Mouse (Mus musculus): ENCODE measurements around the gene Ap5z1. TPM values are rescaled to one million over a fixed set of nuclear protein-coding genes. Genes with fewer than 3 reads are reported as not detected.
A peak's percentile ranks its signal among the peaks of the same experiment; 100 is the strongest.

The Ap5z1 gene
- polyA plus RNA-seq (2015; fragmentation: Nextera tagmentation; extraction: Ambion mirVana) = 7.8 and 8.8 TPM in 2 replicates

- H3K36me3 ChIP-seq = peaks cover 7% of the 10 kb centered on the region; the same call in 1 of the 2 replicates
- no peaks in the 10 kb centered on the region for H3K27me3 ChIP-seq
- H3K27ac ChIP-seq = peak within 1 kb of the TSS; percentile 90
- H3K9me3 ChIP-seq = no peaks in the 10 kb centered on the region
- H3K4me2 ChIP-seq = peak within 1 kb of the TSS; percentile 82
- 1% methylated on average over 60 of the region's 60 CpGs for WGBS
- peak; percentile 93 for ATAC-seq (ENCODE audit: borderline replicate concordance, extremely low read depth, low FRiP score, low TSS enrichment)
- H3K4me3 ChIP-seq = peak within 1 kb of the TSS; percentile 78
- H3K9ac ChIP-seq = peak within 1 kb of the TSS; percentile 63
- H3K4me1 ChIP-seq = peaks cover 13% of the 10 kb centered on the region
Observed at GRCm38 (mm10) chr5:142463461-142464454, at the start of gene Ap5z1. Ap5z1 (plus strand) TSS chr5:142463944.

GRCm38 (mm10) chr5:142415401-142415800 lies 48.3 kb upstream of the Ap5z1 start:
- no peak for ATAC-seq (ENCODE audit: borderline replicate concordance, extremely low read depth, low FRiP score, low TSS enrichment)
- H3K4me2 ChIP-seq = no peak overlapping the region

GRCm38 (mm10) chr5:142416070-142416775 lies 47.5 kb upstream of the Ap5z1 start:
- H3K27ac ChIP-seq = peak overlapping the region; percentile 74
- no peaks in the 10 kb centered on the region for H3K9me3 ChIP-seq
- ATAC-seq (ENCODE audit: borderline replicate concordance, extremely low read depth, low FRiP score, low TSS enrichment) = peak; percentile 46; the same call in 1 of the 2 replicates
- H3K36me3 ChIP-seq = 0 out of 2 replicates have a peak, but pooled peaks cover 10% of the 10 kb centered on the region
- no peak overlapping the region for H3K4me3 ChIP-seq
- no peak overlapping the region for H3K4me2 ChIP-seq
- no peaks in the 10 kb centered on the region for H3K27me3 ChIP-seq
- peaks cover 49% of the 10 kb centered on the region for H3K4me1 ChIP-seq
- no peak overlapping the region for H3K9ac ChIP-seq
- 16% methylated on average over 14 of the region's 14 CpGs for WGBS

More at GRCm38 (mm10) chr5:142415401-142415800, 48.3 kb upstream of the Ap5z1 start:
- Histone ChIP-seq H3K4me1 (peaks cover 49% of the 10 kb centered on the region), H3K36me3 (0 out of 2 replicates have a peak, but pooled peaks cover 8% of the 10 kb centered on the region), H3K9me3 (no peaks in the 10 kb centered on the region), H3K27ac (no peak overlapping the region), H3K9ac (no peak overlapping the region), H3K27me3 (no peaks in the 10 kb centered on the region), H3K4me3 (no peak overlapping the region)
- WGBS = 69% methylated on average over 6 of the region's 6 CpGs

GRCm38 (mm10) chr5:142417104-142417503 lies 46.6 kb upstream of the Ap5z1 start:
- Histone ChIP-seq H3K4me3 (no peak overlapping the region), H3K27ac (peak overlapping the region; percentile 74; the same call in 1 of the 2 replicates), H3K9ac (no peak overlapping the region), H3K9me3 (no peaks in the 10 kb centered on the region), H3K27me3 (no peaks in the 10 kb centered on the region), H3K4me1 (peaks cover 47% of the 10 kb centered on the region), H3K36me3 (0 out of 2 replicates have a peak, but pooled peaks cover 10% of the 10 kb centered on the region), H3K4me2 (no peak overlapping the region)
- 70% methylated on average over 3 of the region's 3 CpGs for WGBS
- no peak for ATAC-seq (ENCODE audit: borderline replicate concordance, extremely low read depth, low FRiP score, low TSS enrichment)

- Histone ChIP-seq H3K4me3 (no peak overlapping the region), H3K4me1 (peaks cover 40% of the 10 kb centered on the region), H3K9ac (no peak overlapping the region), H3K27ac (no peak overlapping the region), H3K36me3 (peaks cover 11% of the 10 kb centered on the region; the same call in 1 of the 2 replicates), H3K9me3 (no peaks in the 10 kb centered on the region), H3K27me3 (no peaks in the 10 kb centered on the region), H3K4me2 (no peak overlapping the region)
- no peak for ATAC-seq (ENCODE audit: borderline replicate concordance, extremely low read depth, low FRiP score, low TSS enrichment)
- 49% methylated on average over 9 of the region's 9 CpGs for WGBS
Observed at GRCm38 (mm10) chr5:142417876-142418275, 45.9 kb upstream of the Ap5z1 start.

- no peak for ATAC-seq (ENCODE audit: borderline replicate concordance, extremely low read depth, low FRiP score, low TSS enrichment)
- H3K4me2 ChIP-seq = no peak overlapping the region
- peaks cover 13% of the 10 kb centered on the region; the same call in 1 of the 2 replicates for H3K36me3 ChIP-seq
- H3K9ac ChIP-seq = no peak overlapping the region
- peaks cover 35% of the 10 kb centered on the region for H3K4me1 ChIP-seq
- no peak overlapping the region for H3K4me3 ChIP-seq
- H3K27ac ChIP-seq = no peak overlapping the region
- no peaks in the 10 kb centered on the region for H3K27me3 ChIP-seq
- 87% methylated on average over 4 of the region's 4 CpGs for WGBS
- H3K9me3 ChIP-seq = no peaks in the 10 kb centered on the region
Observed at GRCm38 (mm10) chr5:142418419-142418818, 45.3 kb upstream of the Ap5z1 start.

GRCm38 (mm10) chr5:142420317-142420716 lies 43.4 kb upstream of the Ap5z1 start:
- ATAC-seq (ENCODE audit: borderline replicate concordance, extremely low read depth, low FRiP score, low TSS enrichment) = no peak
- Histone ChIP-seq H3K9ac (no peak overlapping the region), H3K4me1 (peaks cover 35% of the 10 kb centered on the region), H3K4me3 (no peak overlapping the region), H3K36me3 (peaks cover 13% of the 10 kb centered on the region; the same call in 1 of the 2 replicates), H3K9me3 (no peaks in the 10 kb centered on the region), H3K4me2 (no peak overlapping the region), H3K27me3 (no peaks in the 10 kb centered on the region), H3K27ac (no peak overlapping the region)
- WGBS = 79% methylated on average over 4 of the region's 4 CpGs

GRCm38 (mm10) chr5:142420920-142421319 lies 42.8 kb upstream of the Ap5z1 start:
- Histone ChIP-seq H3K27me3 (no peaks in the 10 kb centered on the region), H3K9ac (no peak overlapping the region), H3K9me3 (no peaks in the 10 kb centered on the region), H3K4me1 (peaks cover 35% of the 10 kb centered on the region), H3K36me3 (peaks cover 13% of the 10 kb centered on the region; the same call in 1 of the 2 replicates), H3K27ac (no peak overlapping the region), H3K4me3 (no peak overlapping the region), H3K4me2 (no peak overlapping the region)
- WGBS = 85% methylated on average over 9 of the region's 9 CpGs
- no peak for ATAC-seq (ENCODE audit: borderline replicate concordance, extremely low read depth, low FRiP score, low TSS enrichment)

GRCm38 (mm10) chr5:142421886-142422285 lies 41.9 kb upstream of the Ap5z1 start:
- Histone ChIP-seq H3K36me3 (peaks cover 13% of the 10 kb centered on the region; the same call in 1 of the 2 replicates), H3K4me3 (no peak overlapping the region), H3K27ac (no peak overlapping the region), H3K9me3 (no peaks in the 10 kb centered on the region), H3K4me1 (peaks cover 38% of the 10 kb centered on the region), H3K27me3 (no peaks in the 10 kb centered on the region), H3K4me2 (no peak overlapping the region), H3K9ac (no peak overlapping the region)
- WGBS = 86% methylated on average over 5 of the region's 5 CpGs
- ATAC-seq (ENCODE audit: borderline replicate concordance, extremely low read depth, low FRiP score, low TSS enrichment) = no peak

GRCm38 (mm10) chr5:142423141-142423540 lies 40.6 kb upstream of the Ap5z1 start:
- Histone ChIP-seq H3K36me3 (peaks cover 13% of the 10 kb centered on the region; the same call in 1 of the 2 replicates), H3K4me1 (peaks cover 45% of the 10 kb centered on the region)
- 86% methylated on average over 10 of the region's 10 CpGs for WGBS

GRCm38 (mm10) chr5:142423701-142424100 lies 40.0 kb upstream of the Ap5z1 start:
- Histone ChIP-seq H3K9ac (no peak overlapping the region), H3K27me3 (no peaks in the 10 kb centered on the region), H3K27ac (peak overlapping the region; percentile 95), H3K4me1 (peaks cover 49% of the 10 kb centered on the region), H3K36me3 (peaks cover 13% of the 10 kb centered on the region; the same call in 1 of the 2 replicates), H3K4me3 (no peak overlapping the region), H3K9me3 (no peaks in the 10 kb centered on the region), H3K4me2 (no peak overlapping the region)
- 57% methylated on average over 3 of the region's 3 CpGs for WGBS
- ATAC-seq (ENCODE audit: borderline replicate concordance, extremely low read depth, low FRiP score, low TSS enrichment) = no peak

More at GRCm38 (mm10) chr5:142423141-142423540, 40.6 kb upstream of the Ap5z1 start:
- H3K4me2 ChIP-seq = no peak overlapping the region
- no peaks in the 10 kb centered on the region for H3K27me3 ChIP-seq
- H3K9ac ChIP-seq = no peak overlapping the region
- no peak for ATAC-seq (ENCODE audit: borderline replicate concordance, extremely low read depth, low FRiP score, low TSS enrichment)
- H3K9me3 ChIP-seq = no peaks in the 10 kb centered on the region
- H3K4me3 ChIP-seq = no peak overlapping the region
- no peak overlapping the region for H3K27ac ChIP-seq
